Mouse (Mus musculus) heart, embryonic 11.5 days (tissue): ENCODE data around the gene Tmem179. TPM values are rescaled to one million over a fixed set of nuclear protein-coding genes. Genes with fewer than 3 reads are reported as not detected.

Source experiments
- ATAC-seq: fragments of 200-750 bp; cut with Nextera tagmentation; replicated peaks from 2 replicates; pipeline ENCODE4 v1.8.0; 2017; ENCODE audit warnings: moderate library complexity; ENCODE audit not compliant: insufficient number of reproducible peaks, low FRiP score, low TSS enrichment
- H3K27ac ChIP-seq: fragments of 300-500 bp; sonication (generic); 2 replicates; pipeline ENCODE4 v1.5.1; 2014; ENCODE audit warnings: mild to moderate bottlenecking, low read depth, low read length
- H3K27me3 ChIP-seq: fragments of 300-500 bp; sonication (generic); 2 replicates; pipeline ENCODE4 v1.6.1; 2014; ENCODE audit warnings: mild to moderate bottlenecking, low read length, mixed read lengths; ENCODE audit not compliant: control insufficient read depth, insufficient read depth
- H3K36me3 ChIP-seq: fragments of 300-500 bp; sonication (generic); 2 replicates; pipeline ENCODE4 v1.6.1; 2014; ENCODE audit warnings: mild to moderate bottlenecking, low read length, moderate library complexity, mixed read lengths; ENCODE audit not compliant: control insufficient read depth, insufficient read depth
- H3K4me1 ChIP-seq: fragments of 300-500 bp; sonication (generic); 2 replicates; pipeline ENCODE4 v1.6.1; 2014; ENCODE audit warnings: low read length; ENCODE audit not compliant: control insufficient read depth, insufficient read depth
- H3K4me2 ChIP-seq: fragments of 300-500 bp; sonication (generic); 2 replicates; pipeline ENCODE4 v1.6.1; 2014; ENCODE audit warnings: mild to moderate bottlenecking, moderate library complexity
- H3K4me3 ChIP-seq: fragments of 300-500 bp; sonication (generic); 2 replicates; pipeline ENCODE4 v1.5.1; 2014; ENCODE audit warnings: low read depth, low read length
- H3K9ac ChIP-seq: fragments of 300-500 bp; sonication (generic); 2 replicates; pipeline ENCODE4 v1.6.1; 2014; ENCODE audit warnings: mild to moderate bottlenecking, low read depth, low read length, moderate library complexity
- H3K9me3 ChIP-seq: fragments of 300-500 bp; sonication (generic); replicated peaks from 2 replicates; pipeline ENCODE4 v1.6.1; 2016; ENCODE audit warnings: low read length; ENCODE audit not compliant: control insufficient read depth
- whole genome bisulfite sequencing: fragments of 180-500 bp; shearing (Covaris S2); extraction: QIAGEN DNeasy Blood & Tissue Kit; methylation state at CpG from one replicate; pipeline ENCODE4 v1.1.7; 2014; ENCODE audit not compliant: insufficient replicate concordance; 5-methylcytosine and 5-hydroxymethylcytosine counted together
- polyA plus RNA-seq: library from polyadenylated mRNA; unstranded; fragments of >200 nt; fragmentation: Nextera tagmentation; extraction: Ambion mirVana; gene quantifications from 2 replicates; pipeline ENCODE4 v1.2.1, GENCODE M21; 2014

Gene Tmem179
- polyA plus RNA-seq, 1 experiment from 2014 or later, result 0.69 TPM

DNA sequence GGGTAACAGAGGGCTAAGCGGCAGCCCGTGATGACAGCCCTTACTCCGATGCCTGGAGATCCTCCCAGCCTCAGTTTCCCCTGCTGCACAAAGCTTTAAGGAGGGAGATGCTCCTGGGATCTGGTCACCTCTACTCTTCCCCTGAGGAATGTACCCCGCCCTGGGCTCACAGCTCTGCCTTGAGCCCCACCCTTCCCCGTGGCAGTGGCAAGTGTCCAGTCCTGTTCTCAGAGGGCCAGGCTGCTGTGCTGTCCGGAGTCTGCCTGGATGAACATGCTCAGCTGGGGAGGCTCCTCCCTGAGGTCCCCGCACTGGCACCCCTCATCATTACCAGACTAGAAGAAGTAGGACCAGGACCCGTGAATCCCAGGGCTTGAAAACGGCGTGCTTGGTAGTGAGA is 49.2 kb downstream of the Tmem179 start:
- Histone ChIP-seq H3K27me3 (peaks cover 16% of the 10 kb centered on the region), H3K27ac (no peak overlapping the region), H3K4me2 (no peak overlapping the region), H3K9me3 (no peaks in the 10 kb centered on the region), H3K4me1 (no peaks in the 10 kb centered on the region), H3K4me3 (no peak overlapping the region), H3K36me3 (no peaks in the 10 kb centered on the region), H3K9ac (no peak overlapping the region)
- 62% methylated on average over 7 of the region's 10 CpGs for WGBS
- ATAC-seq, result no peak

DNA sequence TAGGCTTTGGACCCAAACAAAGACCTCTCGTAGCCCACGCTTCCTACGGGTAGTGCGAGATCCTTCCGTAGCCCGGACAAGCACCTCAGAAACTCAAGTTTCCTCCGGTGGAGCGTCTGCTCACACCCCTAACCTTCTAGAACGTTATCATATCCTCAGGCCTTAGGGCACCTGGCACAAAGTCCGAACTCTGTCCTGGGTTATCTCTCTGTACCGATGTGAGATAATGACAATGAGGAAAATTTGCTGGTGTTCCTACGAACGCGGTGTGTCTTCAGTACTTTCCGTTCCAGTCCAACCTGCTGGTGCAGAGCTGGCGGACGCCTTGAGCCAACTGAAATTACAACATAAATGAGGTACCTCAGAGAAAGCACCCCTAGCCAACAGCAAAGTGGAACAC is 50.6 kb downstream of the Tmem179 start:
- Histone ChIP-seq H3K9ac (no peak overlapping the region), H3K27me3 (peaks cover 13% of the 10 kb centered on the region; the same call in 1 of the 2 replicates), H3K36me3 (no peaks in the 10 kb centered on the region), H3K4me3 (no peak overlapping the region), H3K4me2 (no peak overlapping the region), H3K27ac (no peak overlapping the region), H3K9me3 (no peaks in the 10 kb centered on the region), H3K4me1 (no peaks in the 10 kb centered on the region)
- ATAC-seq, result no peak
- WGBS, result 79% methylated on average over 17 of the region's 17 CpGs

- Histone ChIP-seq H3K36me3 (no peaks in the 10 kb centered on the region), H3K4me2 (no peak overlapping the region), H3K27ac (no peak overlapping the region), H3K27me3 (peaks cover 16% of the 10 kb centered on the region; the same call in 1 of the 2 replicates), H3K4me3 (no peak overlapping the region), H3K9me3 (no peaks in the 10 kb centered on the region), H3K4me1 (no peaks in the 10 kb centered on the region), H3K9ac (no peak overlapping the region)
- no peak for ATAC-seq
- 80% methylated on average over 3 of the region's 3 CpGs for whole genome bisulfite sequencing
Measured at GRCm38 (mm10) chr12:112464516-112464915, 52.0 kb downstream of the Tmem179 start.

DNA sequence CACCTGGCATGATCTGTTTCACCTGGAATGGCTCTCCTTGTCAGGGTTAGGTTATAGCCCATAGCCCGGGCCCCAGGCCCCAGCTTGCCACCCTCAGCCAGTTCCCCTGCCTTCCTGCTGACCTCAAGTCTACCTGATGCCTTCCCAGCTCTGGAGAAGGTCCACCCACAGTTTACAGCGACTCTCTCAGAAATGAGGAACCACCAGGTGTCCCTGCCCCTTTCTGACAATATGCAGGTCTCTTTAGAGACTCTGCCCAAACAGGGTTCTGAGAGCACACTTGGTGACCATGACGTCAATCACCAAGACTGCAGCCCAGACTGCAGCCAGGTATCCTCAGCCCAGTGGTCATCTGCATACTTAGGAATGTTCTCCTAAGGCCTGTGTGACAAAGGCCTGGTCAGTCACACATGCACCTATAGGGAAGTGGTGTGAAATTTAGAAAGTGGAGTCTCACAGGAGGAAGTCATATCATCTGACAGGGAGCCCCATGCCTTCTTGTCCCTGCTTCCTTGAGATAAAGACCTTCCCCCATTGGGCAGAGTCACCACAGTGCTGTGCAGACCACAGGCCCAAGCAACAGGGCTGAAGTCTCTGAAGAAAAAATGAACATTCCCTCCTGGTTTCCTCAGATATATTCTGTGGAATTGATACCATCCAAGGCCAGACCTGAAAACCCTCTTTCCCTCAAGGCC is 52.6 kb downstream of the Tmem179 start:
- Histone ChIP-seq H3K36me3 (no peaks in the 10 kb centered on the region), H3K4me2 (no peak overlapping the region), H3K9ac (no peak overlapping the region), H3K27me3 (peaks cover 16% of the 10 kb centered on the region; the same call in 1 of the 2 replicates), H3K4me3 (no peak overlapping the region), H3K27ac (no peak overlapping the region), H3K9me3 (no peaks in the 10 kb centered on the region), H3K4me1 (no peaks in the 10 kb centered on the region)
- ATAC-seq, result no peak
- WGBS, result 69% methylated on average over 3 of the region's 3 CpGs

DNA sequence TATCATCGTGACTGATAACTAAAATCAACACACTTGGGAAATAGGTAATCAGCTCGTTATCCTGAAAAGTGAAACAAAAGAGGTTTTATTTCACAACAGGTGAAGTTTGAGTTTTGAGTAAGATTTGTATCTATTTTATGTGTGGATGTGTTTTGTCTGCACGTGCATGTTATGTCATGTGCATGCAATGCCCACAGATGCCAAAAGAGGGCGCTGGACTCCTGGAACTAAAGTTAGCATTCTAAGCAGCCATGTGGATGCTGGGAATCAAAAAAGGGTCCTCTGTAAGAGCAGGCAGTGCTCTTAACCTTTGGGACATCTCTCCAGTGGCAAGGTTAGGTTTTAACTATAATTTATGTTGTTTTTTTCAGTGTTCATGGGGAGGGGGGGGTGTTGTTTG is 53.3 kb downstream of the Tmem179 start:
- Histone ChIP-seq H3K27ac (no peak overlapping the region), H3K4me3 (no peak overlapping the region), H3K27me3 (peaks cover 16% of the 10 kb centered on the region; the same call in 1 of the 2 replicates), H3K9me3 (no peaks in the 10 kb centered on the region), H3K4me1 (no peaks in the 10 kb centered on the region), H3K9ac (no peak overlapping the region), H3K4me2 (no peak overlapping the region), H3K36me3 (no peaks in the 10 kb centered on the region)
- WGBS, result 66% methylated on average over 4 of the region's 4 CpGs
- no peak for ATAC-seq

GRCm38 (mm10) chr12:112462423-112462822 is 54.1 kb downstream of the Tmem179 start:
- no peaks in the 10 kb centered on the region for H3K4me1 ChIP-seq

DNA sequence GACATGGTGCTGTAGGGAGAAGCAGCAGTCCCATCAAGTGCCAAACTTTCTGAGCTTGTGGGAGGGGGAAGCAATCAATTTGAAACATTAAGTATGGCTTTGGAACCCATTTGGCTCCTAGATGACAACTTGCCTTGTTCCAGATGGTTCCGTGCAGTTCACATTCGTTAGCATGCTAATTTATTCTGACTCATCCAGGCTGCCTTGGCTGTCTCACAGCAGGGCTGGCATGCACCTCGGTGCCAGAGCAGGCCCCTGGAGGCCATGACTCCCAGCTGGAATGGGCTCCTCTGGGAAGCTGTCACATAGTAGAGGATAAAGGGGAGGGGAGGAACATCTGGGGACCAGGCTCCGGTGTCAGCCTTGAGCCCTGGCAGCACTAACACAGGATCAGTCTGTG is 58.7 kb downstream of the Tmem179 start:
- Histone ChIP-seq H3K9ac (no peak overlapping the region), H3K9me3 (no peaks in the 10 kb centered on the region), H3K4me2 (no peak overlapping the region), H3K4me1 (no peaks in the 10 kb centered on the region), H3K27me3 (0 out of 2 replicates have a peak, but pooled peaks cover 5% of the 10 kb centered on the region), H3K4me3 (no peak overlapping the region), H3K36me3 (no peaks in the 10 kb centered on the region), H3K27ac (no peak overlapping the region)
- WGBS, result 58% methylated on average over 4 of the region's 4 CpGs
- no peak for ATAC-seq

More at GRCm38 (mm10) chr12:112462423-112462822, 54.1 kb downstream of the Tmem179 start:
- H3K36me3 ChIP-seq, result no peaks in the 10 kb centered on the region
- no peak overlapping the region for H3K4me2 ChIP-seq
- no peak overlapping the region for H3K27ac ChIP-seq
- WGBS, result 64% methylated on average over 12 of the region's 12 CpGs
- no peaks in the 10 kb centered on the region for H3K9me3 ChIP-seq
- H3K27me3 ChIP-seq, result peaks cover 10% of the 10 kb centered on the region; the same call in 1 of the 2 replicates
- H3K9ac ChIP-seq, result no peak overlapping the region
- no peak overlapping the region for H3K4me3 ChIP-seq
- no peak for ATAC-seq

DNA sequence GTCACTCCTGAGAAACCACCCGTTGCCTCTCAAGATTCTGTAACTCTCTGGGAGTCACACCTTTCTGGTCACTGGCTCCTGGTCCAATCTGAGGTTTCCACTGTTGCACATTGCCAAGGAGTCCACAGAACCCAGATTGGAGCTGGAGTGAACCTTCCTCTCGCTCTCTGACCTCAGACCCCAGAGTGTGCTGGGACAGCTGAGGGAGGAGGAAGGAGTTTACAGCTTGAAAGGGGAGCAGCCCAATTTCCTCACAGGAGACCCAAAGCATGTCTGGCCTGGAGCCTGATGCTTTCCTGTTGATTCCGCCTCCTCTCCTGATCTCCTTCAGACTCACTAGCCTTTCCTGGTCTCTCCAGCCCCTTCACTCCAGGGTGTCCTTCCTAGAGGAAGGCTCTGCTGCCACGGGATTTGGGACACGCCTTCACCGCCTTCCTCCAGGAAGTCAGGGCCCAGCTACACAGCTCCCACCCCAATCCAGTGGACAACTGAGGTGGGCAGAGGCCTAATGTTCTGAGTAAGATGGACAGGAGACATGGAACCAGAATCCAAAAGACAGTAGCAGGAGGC is 60.3 kb downstream of the Tmem179 start:
- H3K9ac ChIP-seq, result no peak overlapping the region
- WGBS, result 69% methylated on average over 6 of the region's 6 CpGs
- H3K27ac ChIP-seq, result no peak overlapping the region
- no peak overlapping the region for H3K4me3 ChIP-seq
- no peaks in the 10 kb centered on the region for H3K9me3 ChIP-seq
- H3K4me2 ChIP-seq, result no peak overlapping the region
- H3K4me1 ChIP-seq, result no peaks in the 10 kb centered on the region
- H3K36me3 ChIP-seq, result no peaks in the 10 kb centered on the region
- no peak for ATAC-seq
- 0 out of 2 replicates have a peak, but pooled peaks cover 5% of the 10 kb centered on the region for H3K27me3 ChIP-seq

- Histone ChIP-seq H3K27ac (no peak overlapping the region), H3K36me3 (no peaks in the 10 kb centered on the region), H3K9ac (no peak overlapping the region), H3K4me3 (no peak overlapping the region), H3K27me3 (no peaks in the 10 kb centered on the region), H3K4me1 (no peaks in the 10 kb centered on the region), H3K9me3 (peaks cover 3% of the 10 kb centered on the region; the same call in 1 of the 2 replicates), H3K4me2 (no peak overlapping the region)
- no peak for ATAC-seq
- whole genome bisulfite sequencing, result 85% methylated on average over 9 of the region's 9 CpGs
Measured at GRCm38 (mm10) chr12:112451826-112452225, 64.7 kb downstream of the Tmem179 start.
